In genomic region chr6:118946660-118947059, GRCm38 (mm10) we compare ENCODE assay signal across 25 mouse cellular contexts.
DNase-seq lines count a peak whose midpoint lies in the region; ATAC-seq lines count a peak whose summit lies in the region.
"Had no signal": no experiment of that assay in that cellular context is flagged by ENCODE, and none has a peak within 500 bp of the region (broad histone marks: within the 10 kb centered on the region; RNA-seq: fewer than 3 reads in every experiment).

No protein-coding gene starts in this region.

- no peaks in the 10 kb centered on the region for H3K27me3 ChIP-seq in heart, embryonic 10.5 days (ENCODE audit: insufficient read depth, poor library complexity, severe bottlenecking)
- H3K27me3 ChIP-seq in forebrain, embryonic 16.5 days (replicated peaks; ENCODE audit: control insufficient read depth, insufficient read depth, low read length): no peaks in the 10 kb centered on the region
- H3K27me3 ChIP-seq in midbrain, embryonic 15.5 days (replicated peaks): no peaks in the 10 kb centered on the region
- H3K27me3 ChIP-seq: heart, embryonic 15.5 days; neural tube, embryonic 12.5 days had no signal

- no peak for ATAC-seq in forebrain, embryonic 16.5 days
- ATAC-seq in midbrain, embryonic 15.5 days (replicated peaks): no peak
- ATAC-seq: CD4-positive, CD25-positive, alpha-beta regulatory T cell, adult 4 months; forebrain, postnatal 0 days; hindbrain, postnatal 0 days; liver, postnatal 0 days had no signal

- 69% methylated on average over 6 of the region's 6 CpGs for WGBS in heart, embryonic 10.5 days
- 90% methylated on average over 6 of the region's 6 CpGs for WGBS in forebrain, embryonic 16.5 days
- 84% methylated on average over 6 of the region's 6 CpGs for WGBS in midbrain, embryonic 15.5 days

- H3K4me3 ChIP-seq in heart, embryonic 10.5 days: no peak overlapping the region
- no peak overlapping the region for H3K4me3 ChIP-seq in forebrain, embryonic 16.5 days (replicated peaks; ENCODE audit: low read length)
- no peak overlapping the region for H3K4me3 ChIP-seq in midbrain, embryonic 15.5 days
- H3K4me3 ChIP-seq: forebrain, embryonic 10.5 days; heart, adult 2 months; heart, embryonic 15.5 days; neural tube, embryonic 12.5 days had no signal

- no peaks in the 10 kb centered on the region for H3K36me3 ChIP-seq in heart, embryonic 10.5 days
- no peaks in the 10 kb centered on the region for H3K36me3 ChIP-seq in forebrain, embryonic 16.5 days (ENCODE audit: control insufficient read depth, insufficient read depth)
- H3K36me3 ChIP-seq in midbrain, embryonic 15.5 days (replicated peaks): no peaks in the 10 kb centered on the region
- H3K36me3 ChIP-seq: forebrain, embryonic 10.5 days; heart, embryonic 15.5 days; neural tube, embryonic 12.5 days had no signal

- peak overlapping the region; percentile 22; the same call in 1 of the 2 replicates for H3K27ac ChIP-seq in heart, embryonic 10.5 days
- no peak overlapping the region for H3K27ac ChIP-seq in forebrain, embryonic 16.5 days (ENCODE audit: low read length)
- no peak overlapping the region for H3K27ac ChIP-seq in midbrain, embryonic 15.5 days
- H3K27ac ChIP-seq: forebrain, embryonic 10.5 days; heart, adult 2 months; heart, embryonic 15.5 days; hindbrain, postnatal 0 days; kidney, postnatal 0 days; neural tube, embryonic 12.5 days had no signal

- no peaks in the 10 kb centered on the region for H3K9me3 ChIP-seq in heart, embryonic 10.5 days
- no peaks in the 10 kb centered on the region for H3K9me3 ChIP-seq in forebrain, embryonic 16.5 days (ENCODE audit: control insufficient read depth, low read length)
- H3K9me3 ChIP-seq in midbrain, embryonic 15.5 days: no peaks in the 10 kb centered on the region
- H3K9me3 ChIP-seq: forebrain, embryonic 10.5 days; heart, embryonic 15.5 days; neural tube, embryonic 12.5 days had no signal

- H3K4me1 ChIP-seq in heart, embryonic 10.5 days: peaks cover 80% of the 10 kb centered on the region
- no peaks in the 10 kb centered on the region for H3K4me1 ChIP-seq in forebrain, embryonic 16.5 days (replicated peaks; ENCODE audit: control insufficient read depth, insufficient read depth, low read length)
- no peaks in the 10 kb centered on the region for H3K4me1 ChIP-seq in midbrain, embryonic 15.5 days
- H3K4me1 ChIP-seq: neural tube, embryonic 12.5 days had no signal

- no peak for DNase-seq in heart, embryonic 10.5 days (ENCODE audit: low spot score)
- DNase-seq in heart, adult 9 months (ENCODE audit: low spot score in 2 of 2): no peak
- peak; percentile 44 to 57 for DNase-seq in lung, adult 18-20 months
- DNase-seq in lung, postnatal 14 days: no peak
- peak; percentile 65 for DNase-seq in lung, postnatal 36 days
- DNase-seq: adrenal gland, postnatal 25 days; cerebellum, adult 8-10 months; forebrain, postnatal 0 days; gastrocnemius, postnatal 36 days; heart, adult 2 months; kidney, adult 2 months; liver, postnatal 0 days; midbrain, embryonic 14.5 days; right cerebral cortex, postnatal 14 days; spleen, adult 18-20 months; thymus, postnatal 25 days had no signal

- H3K9ac ChIP-seq in forebrain, embryonic 16.5 days (replicated peaks; ENCODE audit: low read depth, low read length): no peak overlapping the region
- H3K9ac ChIP-seq in midbrain, embryonic 15.5 days: no peak overlapping the region
- H3K9ac ChIP-seq: forebrain, postnatal 0 days; heart, embryonic 15.5 days; liver, postnatal 0 days; neural tube, embryonic 12.5 days had no signal

- H3K4me2 ChIP-seq in forebrain, embryonic 16.5 days (ENCODE audit: low read length): no peak overlapping the region
- H3K4me2 ChIP-seq in midbrain, embryonic 15.5 days: no peak overlapping the region
- H3K4me2 ChIP-seq: heart, embryonic 15.5 days; liver, embryonic 11.5 days; neural tube, embryonic 12.5 days had no signal

Comparison
In these comparisons a context has a peak if more than half of its experiments do, and no peak if none do; other contexts are left out.
1. DNase-seq: peak in lung, adult 18-20 months (2 of 2) and lung, postnatal 36 days (single experiment); none in heart, embryonic 10.5 days (single experiment), heart, adult 9 months (0 of 2) and lung, postnatal 14 days (single experiment).